Mouse (Mus musculus) thymus, adult 18-20 months (tissue): ENCODE measurements around the gene Cldn19.

Experiments used
- DNase-seq, 2 experiments: peaks; one replicate each; pipeline ENCODE4 v3.0.0; 2022; ENCODE audit warnings: mixed read lengths in 2 of 2

The Cldn19 gene

GRCm38 (mm10) chr4:119305418-119305817 is 50.2 kb downstream of the Cldn19 start:
- no peak for DNase-seq
